Mouse (Mus musculus): ENCODE data around the gene Acaa1a. TPM values are rescaled to one million over a fixed set of nuclear protein-coding genes. Genes with fewer than 3 reads are reported as not detected.
A peak's percentile ranks its signal among the peaks of the same experiment; 100 is the strongest.

Acaa1a gene
- 82.4 and 87.1 TPM in 2 replicates for polyA plus RNA-seq (2016; fragmentation: Nextera tagmentation; extraction: Ambion mirVana)

DNA sequence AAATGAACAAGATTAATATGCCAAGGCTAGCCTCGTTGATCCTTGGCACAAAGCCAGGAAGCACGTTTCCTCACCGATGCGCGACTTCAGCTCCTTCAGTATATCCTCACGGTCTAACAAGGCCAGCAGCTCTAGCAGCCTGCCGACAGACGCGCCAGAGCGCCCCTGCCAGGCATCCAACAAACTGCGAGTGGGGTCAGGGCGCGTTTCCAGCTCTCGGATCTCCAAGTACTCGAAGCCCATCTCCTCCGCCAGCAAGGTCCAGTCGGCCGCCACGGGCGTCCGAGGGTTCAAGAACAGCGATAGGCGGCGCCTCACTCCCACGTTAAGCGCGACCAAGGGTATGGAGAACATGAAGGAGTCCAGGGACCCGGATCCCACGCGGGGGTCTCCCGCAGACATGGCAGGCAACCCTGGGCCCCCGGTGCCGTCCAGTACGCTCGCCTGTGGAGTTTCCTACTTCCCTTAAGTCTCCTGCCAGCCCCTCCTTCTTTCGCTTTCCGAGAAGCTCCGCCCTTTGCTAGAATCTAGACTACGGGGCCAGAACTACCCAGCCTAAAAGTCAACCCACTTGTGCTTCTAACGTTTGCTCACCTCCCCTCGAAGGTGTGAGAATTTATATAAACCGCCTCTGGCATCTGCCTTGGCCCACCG is at the start of gene Acaa1a:
Gene Acaa1a, plus strand, starts transcription at position 119 of the 654 bp plus-strand sequence.
- Histone ChIP-seq H3K9me3 (replicated peaks) (no peaks in the 10 kb centered on the region), H3K27me3 (peaks cover 20% of the 10 kb centered on the region), H3K4me1 (peaks cover 26% of the 10 kb centered on the region), H3K9ac (peak within 1 kb of the TSS; percentile 59), H3K4me2 (replicated peaks) (peak within 1 kb of the TSS; percentile 75), H3K27ac (peak within 1 kb of the TSS; percentile 89), H3K4me3 (peak within 1 kb of the TSS; percentile 81), H3K36me3 (peaks cover 19% of the 10 kb centered on the region)
- WGBS, result 1% methylated on average over 43 of the region's 43 CpGs
- ATAC-seq (ENCODE audit: low FRiP score), result no peak

- Histone ChIP-seq H3K27me3 (no peaks in the 10 kb centered on the region), H3K27ac (no peak overlapping the region), H3K9ac (no peak overlapping the region), H3K36me3 (peaks cover 7% of the 10 kb centered on the region; the same call in 1 of the 2 replicates), H3K4me2 (replicated peaks) (no peak overlapping the region), H3K4me1 (no peaks in the 10 kb centered on the region), H3K9me3 (replicated peaks) (no peaks in the 10 kb centered on the region), H3K4me3 (no peak overlapping the region)
- ATAC-seq (ENCODE audit: low FRiP score), result no peak
- 84% methylated on average over 3 of the region's 3 CpGs for WGBS
Measured at GRCm38 (mm10) chr9:119290791-119291190, 48.7 kb upstream of the Acaa1a start.

- no peaks in the 10 kb centered on the region for H3K9me3 ChIP-seq (replicated peaks)
- H3K9ac ChIP-seq, result no peak overlapping the region
- WGBS, result 85% methylated on average over 6 of the region's 6 CpGs
- H3K36me3 ChIP-seq, result 0 out of 2 replicates have a peak, but pooled peaks cover 9% of the 10 kb centered on the region
- no peak overlapping the region for H3K4me2 ChIP-seq (replicated peaks)
- no peak overlapping the region for H3K4me3 ChIP-seq
- no peak overlapping the region for H3K27ac ChIP-seq
- ATAC-seq (ENCODE audit: low FRiP score), result no peak
- H3K4me1 ChIP-seq, result no peaks in the 10 kb centered on the region
- no peaks in the 10 kb centered on the region for H3K27me3 ChIP-seq
Measured at GRCm38 (mm10) chr9:119297696-119298095, 41.8 kb upstream of the Acaa1a start.

DNA sequence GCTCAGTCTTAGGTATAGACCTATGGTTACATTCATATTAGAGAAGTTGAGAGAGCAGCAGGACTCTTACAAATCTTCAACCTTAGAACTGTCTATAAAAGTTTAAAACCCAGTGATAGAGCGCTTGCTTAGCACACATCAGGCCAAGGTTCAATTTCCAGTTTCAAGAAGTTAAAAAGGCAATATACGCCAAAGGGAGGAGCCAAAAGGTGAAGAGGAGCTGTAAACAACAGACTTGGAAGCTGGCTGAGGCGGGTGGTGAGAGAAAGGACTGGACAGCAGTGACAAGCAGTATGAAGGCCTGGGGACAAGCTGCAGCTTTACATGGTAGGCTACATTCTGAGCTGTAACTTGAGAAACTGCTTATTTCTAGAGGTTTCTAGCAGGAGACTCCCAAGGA is 40.9 kb upstream of the Acaa1a start:
- WGBS, result 93% methylated on average over 3 of the region's 3 CpGs
- no peak for ATAC-seq (ENCODE audit: low FRiP score)

GRCm38 (mm10) chr9:119305863-119306262 is 33.6 kb upstream of the Acaa1a start:
- 0 out of 2 replicates have a peak, but pooled peaks cover 9% of the 10 kb centered on the region for H3K36me3 ChIP-seq
- H3K27ac ChIP-seq, result no peak overlapping the region
- 98% methylated on average over 7 of the region's 7 CpGs for WGBS
- H3K9ac ChIP-seq, result no peak overlapping the region
- ATAC-seq (ENCODE audit: low FRiP score), result no peak
- H3K4me3 ChIP-seq, result no peak overlapping the region
- H3K27me3 ChIP-seq, result no peaks in the 10 kb centered on the region
- H3K4me1 ChIP-seq, result peaks cover 2% of the 10 kb centered on the region; the same call in 1 of the 2 replicates
- H3K9me3 ChIP-seq (replicated peaks), result no peaks in the 10 kb centered on the region
- H3K4me2 ChIP-seq (replicated peaks), result no peak overlapping the region

More for the DNA sequence above, 40.9 kb upstream of the Acaa1a start:
- Histone ChIP-seq H3K9me3 (replicated peaks) (no peaks in the 10 kb centered on the region), H3K36me3 (0 out of 2 replicates have a peak, but pooled peaks cover 9% of the 10 kb centered on the region), H3K27ac (no peak overlapping the region), H3K4me2 (replicated peaks) (no peak overlapping the region), H3K4me3 (no peak overlapping the region), H3K4me1 (no peaks in the 10 kb centered on the region), H3K9ac (no peak overlapping the region), H3K27me3 (no peaks in the 10 kb centered on the region)

GRCm38 (mm10) chr9:119309067-119309466 is 30.4 kb upstream of the Acaa1a start:
- H3K9me3 ChIP-seq (replicated peaks), result no peaks in the 10 kb centered on the region
- WGBS, result 88% methylated on average over 1 of the region's 1 CpGs
- no peak overlapping the region for H3K4me3 ChIP-seq
- H3K27ac ChIP-seq, result no peak overlapping the region
- no peaks in the 10 kb centered on the region for H3K27me3 ChIP-seq
- no peak overlapping the region for H3K4me2 ChIP-seq (replicated peaks)
- H3K4me1 ChIP-seq, result peaks cover 2% of the 10 kb centered on the region; the same call in 1 of the 2 replicates
- no peak overlapping the region for H3K9ac ChIP-seq
- no peaks in the 10 kb centered on the region for H3K36me3 ChIP-seq
- ATAC-seq (ENCODE audit: low FRiP score), result no peak

GRCm38 (mm10) chr9:119313096-119313495 is 26.4 kb upstream of the Acaa1a start:
- no peak overlapping the region for H3K4me3 ChIP-seq
- H3K4me1 ChIP-seq, result peaks cover 2% of the 10 kb centered on the region; the same call in 1 of the 2 replicates
- WGBS, result 91% methylated on average over 10 of the region's 10 CpGs
- no peaks in the 10 kb centered on the region for H3K36me3 ChIP-seq
- no peak overlapping the region for H3K4me2 ChIP-seq (replicated peaks)
- no peak overlapping the region for H3K27ac ChIP-seq
- H3K9ac ChIP-seq, result no peak overlapping the region
- no peaks in the 10 kb centered on the region for H3K9me3 ChIP-seq (replicated peaks)
- ATAC-seq (ENCODE audit: low FRiP score), result no peak
- H3K27me3 ChIP-seq, result no peaks in the 10 kb centered on the region

DNA sequence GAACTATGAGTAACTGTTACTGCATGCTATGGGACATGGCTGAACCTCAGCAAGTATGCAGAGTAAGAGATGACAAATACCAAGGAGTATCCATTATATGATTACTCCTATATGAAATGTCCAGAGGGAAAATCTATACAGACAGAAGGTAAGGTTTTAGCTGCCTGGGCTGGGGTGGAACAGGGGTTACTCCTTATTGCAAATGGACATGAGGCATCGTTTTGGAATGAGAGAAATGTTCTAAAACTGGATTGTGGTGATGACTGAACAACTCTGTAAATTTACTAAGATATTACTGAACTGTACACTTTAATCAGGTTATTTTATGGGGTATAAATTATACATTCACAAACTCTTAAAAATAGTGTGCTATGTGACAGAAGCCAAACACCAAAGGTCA is 20.6 kb upstream of the Acaa1a start:
- Histone ChIP-seq H3K27me3 (no peaks in the 10 kb centered on the region), H3K27ac (no peak overlapping the region), H3K4me1 (peaks cover 18% of the 10 kb centered on the region), H3K9me3 (replicated peaks) (no peaks in the 10 kb centered on the region), H3K36me3 (0 out of 2 replicates have a peak, but pooled peaks cover 3% of the 10 kb centered on the region), H3K4me2 (replicated peaks) (no peak overlapping the region), H3K9ac (no peak overlapping the region), H3K4me3 (no peak overlapping the region)
- no peak for ATAC-seq (ENCODE audit: low FRiP score)
- WGBS, result 100% methylated on average over 1 of the region's 1 CpGs

- no peaks in the 10 kb centered on the region for H3K9me3 ChIP-seq (replicated peaks)
- H3K4me2 ChIP-seq (replicated peaks), result peak overlapping the region; percentile 99
- no peak for ATAC-seq (ENCODE audit: low FRiP score)
- H3K36me3 ChIP-seq, result 0 out of 2 replicates have a peak, but pooled peaks cover 3% of the 10 kb centered on the region
- no peaks in the 10 kb centered on the region for H3K27me3 ChIP-seq
- H3K4me3 ChIP-seq, result peak overlapping the region; percentile 95
- peaks cover 18% of the 10 kb centered on the region for H3K4me1 ChIP-seq
- H3K9ac ChIP-seq, result no peak overlapping the region
- WGBS, result 84% methylated on average over 7 of the region's 7 CpGs
- H3K27ac ChIP-seq, result no peak overlapping the region
Measured at GRCm38 (mm10) chr9:119320446-119320845, 19.0 kb upstream of the Acaa1a start.

DNA sequence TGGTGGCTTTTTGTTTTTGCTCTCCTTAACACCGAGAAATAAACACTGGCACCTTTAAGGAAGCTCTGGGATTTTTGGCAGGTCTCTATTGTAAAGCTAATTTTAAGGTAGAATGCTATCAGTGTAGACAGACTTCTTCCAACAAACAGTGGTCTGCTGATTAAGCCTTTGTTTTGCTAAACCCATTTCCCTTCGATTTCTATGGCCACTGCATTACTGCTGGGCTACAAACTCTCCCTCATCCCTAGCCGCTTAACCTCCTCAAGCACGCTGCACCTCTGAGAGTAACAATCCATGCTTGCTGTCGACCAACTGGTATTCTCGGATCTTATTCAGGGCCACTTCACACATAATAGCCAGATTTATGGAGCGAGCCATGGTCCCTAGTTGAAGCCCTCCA is 18.5 kb upstream of the Acaa1a start:
- ATAC-seq (ENCODE audit: low FRiP score), result no peak
- peak overlapping the region; percentile 95 for H3K4me3 ChIP-seq
- 0 out of 2 replicates have a peak, but pooled peaks cover 3% of the 10 kb centered on the region for H3K36me3 ChIP-seq
- peaks cover 18% of the 10 kb centered on the region for H3K4me1 ChIP-seq
- WGBS, result 9% methylated on average over 7 of the region's 7 CpGs
- H3K9ac ChIP-seq, result peak overlapping the region; percentile 89
- H3K27ac ChIP-seq, result no peak overlapping the region
- no peaks in the 10 kb centered on the region for H3K9me3 ChIP-seq (replicated peaks)
- peak overlapping the region; percentile 99 for H3K4me2 ChIP-seq (replicated peaks)
- H3K27me3 ChIP-seq, result no peaks in the 10 kb centered on the region

GRCm38 (mm10) chr9:119321392-119322229 is 17.9 kb upstream of the Acaa1a start:
- Histone ChIP-seq H3K27ac (peak overlapping the region; percentile 92), H3K9ac (peak overlapping the region; percentile 89), H3K4me3 (peak overlapping the region; percentile 95), H3K27me3 (no peaks in the 10 kb centered on the region), H3K36me3 (0 out of 2 replicates have a peak, but pooled peaks cover 3% of the 10 kb centered on the region), H3K4me1 (peaks cover 18% of the 10 kb centered on the region), H3K9me3 (replicated peaks) (no peaks in the 10 kb centered on the region), H3K4me2 (replicated peaks) (peak overlapping the region; percentile 99)
- WGBS, result under 1% methylated on average over 59 of the region's 59 CpGs
- ATAC-seq (ENCODE audit: low FRiP score), result peak; percentile 54
